Mouse (Mus musculus) cerebellum, adult 9-11 months (tissue): ENCODE results near the gene Exo5.

Experiments
- DNase-seq: peaks from one replicate; pipeline ENCODE4 v3.0.0; 2022

Exo5 gene

DNA sequence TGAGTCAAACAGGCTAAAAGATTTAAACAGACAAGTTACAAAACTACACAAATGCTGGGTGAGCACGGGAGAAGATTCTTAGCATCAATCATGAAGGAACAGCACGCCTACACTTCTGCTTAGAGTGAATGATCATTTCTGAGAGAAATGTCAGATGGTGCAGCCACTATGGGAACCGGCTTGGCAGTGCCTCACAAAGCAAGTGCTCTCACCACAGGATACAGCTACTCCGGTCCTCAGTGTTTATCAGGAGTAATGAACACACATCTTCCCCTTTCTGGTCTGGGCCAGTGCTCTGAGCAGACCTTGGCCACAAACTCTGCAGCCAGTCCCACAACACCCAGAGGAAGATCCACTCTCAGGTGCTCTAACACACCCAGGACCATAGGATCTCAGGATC, 20.3 kb downstream of the Exo5 start:
- no peak for DNase-seq

DNA sequence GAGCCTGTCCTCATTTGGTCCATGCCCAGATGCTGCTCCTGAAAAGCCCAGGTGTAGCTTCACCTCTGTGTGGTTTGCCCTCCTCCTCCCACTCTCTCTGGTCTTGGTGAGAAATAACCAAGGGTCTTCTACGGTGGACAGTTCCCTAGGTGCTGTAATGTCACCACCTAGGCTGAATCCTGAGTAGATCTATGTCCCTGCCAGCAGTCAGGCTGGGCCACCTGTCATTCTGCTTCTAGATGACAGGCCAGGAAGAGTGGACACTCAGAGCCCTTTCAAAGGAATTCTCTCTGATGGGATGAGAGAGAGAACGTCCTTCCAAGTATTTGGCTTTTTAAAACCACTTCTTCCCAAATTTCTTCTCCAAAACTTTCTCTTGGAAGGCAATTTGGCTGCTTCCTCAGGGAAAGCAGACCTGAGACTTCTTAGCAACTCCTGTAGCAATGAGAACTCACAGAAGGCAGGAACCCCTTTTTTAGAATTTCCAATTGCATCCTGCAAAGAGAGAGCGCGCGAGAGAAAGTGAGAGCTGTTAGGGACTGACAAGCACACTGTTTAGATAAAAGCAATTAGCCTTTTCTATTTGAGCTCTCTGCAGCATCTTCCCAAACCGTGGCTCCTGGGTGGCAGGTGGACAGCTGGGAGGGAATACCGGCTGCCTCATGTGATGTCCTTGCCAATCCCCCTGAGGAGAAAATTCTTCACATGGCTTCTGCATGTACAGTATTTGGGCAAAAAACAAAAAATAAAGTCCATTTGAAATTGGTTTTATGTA, 28.8 kb downstream of the Exo5 start:
- DNase-seq: peak; percentile 57

GRCm38 (mm10) chr4:120895226-120895625, 29.6 kb downstream of the Exo5 start:
- DNase-seq: peak; percentile 66

DNA sequence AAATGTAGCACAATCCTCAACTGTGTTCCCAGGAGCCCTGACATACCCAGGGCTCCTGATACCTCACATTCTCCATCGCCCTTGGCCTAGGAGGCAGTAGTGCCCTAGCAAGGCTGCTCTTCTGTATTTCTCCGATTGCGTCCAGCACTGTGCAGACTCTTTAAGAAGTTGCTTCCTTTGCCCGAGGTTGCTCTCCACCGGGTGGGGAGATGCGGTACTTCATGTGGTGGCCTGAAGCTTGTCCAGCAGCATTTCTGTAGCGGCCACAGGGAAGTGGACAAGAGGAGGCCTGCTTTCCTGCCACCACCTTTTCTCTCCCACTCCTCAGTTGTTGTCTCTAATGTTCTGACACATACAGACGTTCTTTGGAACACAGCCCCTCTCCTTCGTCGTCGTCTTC, 30.2 kb downstream of the Exo5 start:
- peak; percentile 50 for DNase-seq

GRCm38 (mm10) chr4:120893656-120894401, 31.0 kb downstream of the Exo5 start:
- peak; percentile 81 for DNase-seq

- no peak for DNase-seq
Measured at GRCm38 (mm10) chr4:120892516-120892915, 32.3 kb downstream of the Exo5 start.

DNA sequence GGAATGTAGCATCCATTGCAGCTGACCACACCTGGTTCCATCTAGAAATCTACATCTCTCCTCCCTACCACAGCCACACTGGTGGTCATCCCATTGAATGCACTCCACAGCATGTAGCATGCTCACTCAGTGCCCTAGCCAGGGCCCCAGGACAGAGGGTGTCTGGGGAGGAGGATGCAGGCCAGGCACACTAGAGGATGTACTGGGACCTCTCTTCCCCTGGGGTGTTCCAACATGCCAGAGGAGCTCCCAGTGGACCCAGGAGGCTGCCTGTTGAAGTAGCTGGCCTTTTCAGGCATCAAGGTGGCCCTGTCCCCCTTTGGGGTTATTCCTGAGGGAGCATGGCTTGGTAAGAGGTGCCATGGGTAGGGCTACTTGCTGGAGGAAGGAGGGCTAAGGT, 32.9 kb downstream of the Exo5 start:
- peak; percentile 56 for DNase-seq

- DNase-seq: peak; percentile 97
Measured at GRCm38 (mm10) chr4:120890754-120891440, 33.9 kb downstream of the Exo5 start.

GRCm38 (mm10) chr4:120888884-120889283, 35.9 kb downstream of the Exo5 start:
- peak; percentile 54 for DNase-seq

DNA sequence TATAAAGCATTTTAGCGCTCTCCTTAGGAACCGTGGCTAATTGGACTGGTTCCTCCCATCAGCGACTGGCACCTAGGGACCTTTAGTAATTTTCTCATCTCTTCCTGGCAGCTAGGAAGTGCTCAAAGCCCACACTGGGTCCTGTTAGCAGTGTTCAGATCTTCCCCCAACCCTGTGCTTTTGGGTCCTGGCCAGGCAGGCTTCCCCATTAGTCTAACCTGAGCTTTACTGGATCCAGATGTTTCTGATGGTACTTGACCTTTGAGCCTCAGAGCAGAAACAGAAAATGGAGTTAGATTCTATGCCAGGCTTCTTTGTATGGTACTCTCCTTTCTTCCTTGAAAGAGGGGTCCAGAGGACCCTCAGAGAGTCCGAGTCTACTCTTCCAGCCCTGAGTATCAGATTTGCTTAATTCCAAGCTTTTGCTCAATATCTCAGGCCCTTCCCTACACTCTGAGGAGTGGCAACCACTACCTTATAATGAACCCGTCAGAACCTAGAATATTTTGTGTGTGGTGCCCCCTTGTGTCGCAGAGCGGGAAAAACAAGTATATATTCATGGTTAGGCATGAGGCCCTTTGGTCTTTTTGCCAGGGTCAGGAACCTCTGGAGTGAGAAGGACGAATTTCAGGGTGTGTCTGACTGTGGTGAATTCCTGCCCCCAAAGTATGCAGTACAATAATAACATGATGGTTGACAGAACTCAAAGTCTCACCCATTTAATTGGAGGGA, 37.3 kb downstream of the Exo5 start:
- DNase-seq: peak; percentile 79

GRCm38 (mm10) chr4:120886811-120887210, 38.0 kb downstream of the Exo5 start:
- DNase-seq: peak; percentile 53

GRCm38 (mm10) chr4:120886131-120886530, 38.7 kb downstream of the Exo5 start:
- DNase-seq: no peak

DNA sequence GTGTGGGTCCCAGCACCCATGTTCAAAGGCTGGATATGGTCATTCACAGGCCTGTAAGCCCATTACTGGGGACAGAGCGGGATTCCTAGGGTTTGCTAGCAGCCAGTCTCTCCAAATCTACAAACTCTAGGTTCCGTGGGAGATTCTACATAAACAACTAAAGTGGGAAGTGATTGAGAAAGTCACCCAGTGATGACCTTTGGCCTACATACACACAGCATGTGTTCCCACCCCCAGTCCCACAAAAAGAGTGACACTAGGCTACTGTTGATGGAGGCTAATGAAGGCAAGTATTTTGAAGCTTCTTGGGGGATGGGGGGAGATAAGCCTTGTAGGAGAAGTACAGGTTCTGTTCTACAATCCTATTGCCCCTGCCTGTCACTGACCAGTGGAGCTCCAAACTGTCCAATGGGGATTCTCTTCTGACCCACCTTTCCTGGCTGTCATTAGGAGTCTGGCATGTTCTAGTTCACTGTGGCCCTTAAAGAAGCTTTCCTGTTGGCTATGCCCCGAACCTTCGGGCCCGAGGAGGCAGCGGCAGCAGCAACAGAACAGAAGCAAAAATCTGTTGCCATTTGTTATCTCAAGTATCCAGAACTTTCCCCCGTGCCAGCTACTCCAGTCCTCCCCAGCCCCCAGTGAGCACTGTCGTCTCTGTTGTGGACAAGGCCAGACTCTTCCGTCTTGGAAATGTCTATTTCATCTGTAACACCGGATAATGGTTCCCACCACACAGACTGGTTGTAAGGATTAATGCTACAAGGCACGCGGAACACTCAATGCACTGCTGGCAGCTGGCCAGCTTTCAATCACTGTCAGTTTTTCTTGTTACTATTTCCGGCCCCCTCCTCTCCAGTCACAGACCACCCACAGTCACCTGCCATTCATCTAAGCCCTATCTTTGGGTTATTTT, 39.4 kb downstream of the Exo5 start:
- no peak for DNase-seq

DNA sequence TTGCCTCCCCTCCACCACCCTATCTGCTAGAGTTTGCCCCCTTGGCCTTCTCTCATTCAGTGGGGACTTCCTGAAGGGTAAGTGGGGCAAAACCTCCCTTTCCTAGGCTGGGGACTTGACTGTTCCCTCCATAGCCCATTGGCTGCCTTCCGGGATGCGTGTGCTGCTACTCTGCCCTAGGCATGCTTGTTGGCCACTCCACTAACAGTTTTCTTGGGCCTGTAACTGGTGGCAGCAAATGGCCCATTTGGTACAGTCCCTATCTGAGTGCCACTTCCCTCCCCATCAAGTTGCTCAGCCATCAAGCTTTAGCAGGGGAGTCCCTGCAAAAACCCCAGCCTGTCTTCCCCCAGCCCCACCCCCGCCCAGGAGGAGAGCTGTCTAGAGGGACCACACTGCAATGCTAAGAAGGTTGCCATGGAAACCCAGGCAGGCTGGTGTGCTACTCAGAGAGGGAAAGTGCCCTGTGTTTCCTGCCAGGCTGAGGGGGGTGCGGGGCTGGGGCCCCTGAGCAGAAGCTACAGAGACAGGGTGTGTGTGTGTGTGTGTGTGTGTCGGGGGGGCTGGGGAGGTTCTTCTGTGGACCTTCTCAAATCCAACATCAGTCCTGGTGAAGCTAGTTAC, 42.7 kb downstream of the Exo5 start:
- DNase-seq: no peak

- DNase-seq: no peak
Measured at GRCm38 (mm10) chr4:120880731-120881432, 43.9 kb downstream of the Exo5 start.

- no peak for DNase-seq
Measured at GRCm38 (mm10) chr4:120879386-120879785, 45.4 kb downstream of the Exo5 start.

- DNase-seq: no peak
Measured at GRCm38 (mm10) chr4:120878728-120879127, 46.1 kb downstream of the Exo5 start.

GRCm38 (mm10) chr4:120875961-120876360, 48.9 kb downstream of the Exo5 start:
- no peak for DNase-seq
